Mouse (Mus musculus) G1E (cell line): Measurements from ENCODE around the gene Krtap1-3.
"Not testable (repeated sequence)": the region's sequence is repeated elsewhere in the genome, so short reads cannot be mapped to it uniquely, and the experiment has no call there.

ENCODE experiments used
- CTCF ChIP-seq: IDR thresholded peaks from 2 replicates; pipeline ENCODE4 v1.5.1; 2012; ENCODE audit warnings: low read depth, low read length, inconsistent platforms, mixed read lengths
- TAL1 ChIP-seq: conservative IDR thresholded peaks from 2 replicates; pipeline ENCODE4 v1.6.1; 2012; ENCODE audit warnings: low read depth, low read length, inconsistent platforms, mixed read lengths

DNA sequence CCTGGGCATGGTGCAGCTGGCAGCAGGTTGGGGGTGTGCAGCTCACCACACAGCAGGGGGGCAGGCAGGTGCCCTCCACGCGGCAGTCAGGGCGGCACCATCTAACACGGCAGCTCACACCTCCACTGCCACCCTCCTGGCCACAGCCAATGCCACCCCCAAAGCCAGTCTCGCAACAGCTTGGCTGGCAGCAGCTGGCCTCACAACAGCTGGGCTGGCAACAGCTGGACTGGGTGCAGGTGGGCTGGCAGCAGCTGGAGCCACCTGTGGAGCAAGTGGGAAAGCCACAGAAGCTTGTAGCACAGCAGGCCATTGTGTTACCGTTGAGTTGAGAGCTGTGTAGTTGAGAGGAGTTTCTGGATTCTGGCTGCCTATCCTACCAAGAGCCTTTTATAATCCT, 6.6 kb upstream of the Krtap1-3 start, which contains the start of gene Krtap9-3:
- not testable (repeated sequence) for TF ChIP-seq CTCF, TAL1
